Mouse (Mus musculus) G1E (cell line): ENCODE measurements at regions not wholly inside any gene's neighbourhood (a gene's known extent, or its start where the extent isn't known, plus 50 kb on each side); places are given as distances from the start of the nearest gene placed in this dataset.

Source experiments
- CTCF ChIP-seq: IDR thresholded peaks from 2 replicates; pipeline ENCODE4 v1.5.1; 2012; ENCODE audit warnings: low read depth, low read length, inconsistent platforms, mixed read lengths
- GATA1 ChIP-seq: IDR thresholded peaks from 2 replicates; pipeline ENCODE4 v1.6.1; 2012; ENCODE audit warnings: borderline replicate concordance, low read length, inconsistent platforms, mixed read lengths
- GATA2 ChIP-seq: IDR thresholded peaks from 2 replicates; pipeline ENCODE4 v1.6.1; 2012; ENCODE audit warnings: low read depth, low read length, inconsistent platforms, borderline replicate concordance
- POLR2AphosphoS5 ChIP-seq: IDR thresholded peaks from 2 replicates; pipeline ENCODE4 v1.6.1; 2012; ENCODE audit warnings: low read depth, low read length, inconsistent platforms; ENCODE audit not compliant: insufficient replicate concordance
- TAL1 ChIP-seq: conservative IDR thresholded peaks from 2 replicates; pipeline ENCODE4 v1.6.1; 2012; ENCODE audit warnings: low read depth, low read length, inconsistent platforms, mixed read lengths

DNA sequence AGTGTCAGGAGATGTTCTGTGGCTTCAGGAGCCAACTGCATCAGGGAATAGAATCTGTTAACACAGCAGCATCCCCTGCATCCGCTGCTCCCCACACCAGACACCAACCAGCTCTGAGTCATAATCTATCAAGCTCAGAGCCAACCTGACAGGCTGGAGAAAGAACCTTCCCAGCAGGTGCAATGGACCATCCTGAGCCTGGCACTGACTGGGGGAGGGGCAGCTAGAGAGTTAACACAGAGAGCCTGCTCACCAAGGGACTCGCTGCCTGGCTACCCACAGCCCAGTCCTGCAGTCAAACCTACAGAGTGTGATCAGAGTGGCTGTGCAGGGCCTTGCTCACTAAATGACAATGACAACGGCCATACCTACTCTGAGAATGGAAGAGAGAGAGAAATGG lies 73.4 kb downstream of the Kctd12 start:
- TF ChIP-seq CTCF = no peak
- TF ChIP-seq TAL1 = no peak
- no peak for TF ChIP-seq POLR2AphosphoS5
- no peak for TF ChIP-seq GATA2
- no peak for TF ChIP-seq GATA1
